Mouse (Mus musculus) cerebellum, adult 11 months (tissue): ENCODE measurements at regions not wholly inside any gene's neighbourhood (a gene's known extent, or its start where the extent isn't known, plus 50 kb on each side); places are given as distances from the start of the nearest gene placed in this dataset.
A peak's percentile ranks its signal among the peaks of the same experiment; 100 is the strongest.

Experiments
- DNase-seq: peaks from one replicate; pipeline ENCODE4 v3.0.0; 2022

GRCm38 (mm10) chr1:193750929-193751328 lies 380.8 kb upstream of the Camk1g start:
- peak; percentile 12 for DNase-seq

- peak; percentile 16 for DNase-seq
Measured at GRCm38 (mm10) chr1:193747426-193747960, 377.4 kb upstream of the Camk1g start.

GRCm38 (mm10) chr1:193742688-193743087 lies 372.6 kb upstream of the Camk1g start:
- no peak for DNase-seq

GRCm38 (mm10) chr1:193738821-193739220 lies 368.7 kb upstream of the Camk1g start:
- DNase-seq: no peak

GRCm38 (mm10) chr1:193735949-193736518 lies 365.9 kb upstream of the Camk1g start:
- no peak for DNase-seq

GRCm38 (mm10) chr1:193734014-193734763 lies 364.1 kb upstream of the Camk1g start:
- DNase-seq: no peak

GRCm38 (mm10) chr1:193733402-193733801 lies 363.3 kb upstream of the Camk1g start:
- DNase-seq: no peak

GRCm38 (mm10) chr1:193732113-193732512 lies 362.0 kb upstream of the Camk1g start:
- no peak for DNase-seq

- no peak for DNase-seq
Measured at GRCm38 (mm10) chr1:193721850-193722249, 351.8 kb upstream of the Camk1g start.

- no peak for DNase-seq
Measured at GRCm38 (mm10) chr1:193720420-193720851, 350.3 kb upstream of the Camk1g start.

- DNase-seq: no peak
Measured at GRCm38 (mm10) chr1:193715328-193715727, 345.2 kb upstream of the Camk1g start.

- no peak for DNase-seq
Measured at GRCm38 (mm10) chr1:193714631-193715030, 344.5 kb upstream of the Camk1g start.

- no peak for DNase-seq
Measured at GRCm38 (mm10) chr1:193705205-193705604, 335.1 kb upstream of the Camk1g start.

GRCm38 (mm10) chr1:193702707-193703419 lies 332.8 kb upstream of the Camk1g start:
- peak; percentile 46 for DNase-seq

- DNase-seq: peak; percentile 11
Measured at GRCm38 (mm10) chr1:193700217-193700616, 330.1 kb upstream of the Camk1g start.

GRCm38 (mm10) chr1:193698603-193699266 lies 328.6 kb upstream of the Camk1g start:
- DNase-seq: peak; percentile 79

GRCm38 (mm10) chr1:193697857-193698256 lies 327.8 kb upstream of the Camk1g start:
- no peak for DNase-seq

GRCm38 (mm10) chr1:193697001-193697400 lies 326.9 kb upstream of the Camk1g start:
- DNase-seq: no peak

GRCm38 (mm10) chr1:193692991-193693390 lies 322.9 kb upstream of the Camk1g start:
- DNase-seq: no peak

GRCm38 (mm10) chr1:193689601-193690000 lies 319.5 kb upstream of the Camk1g start:
- DNase-seq: no peak

- DNase-seq: no peak
Measured at GRCm38 (mm10) chr1:193682917-193683316, 312.8 kb upstream of the Camk1g start.

GRCm38 (mm10) chr1:193678448-193678847 lies 308.4 kb upstream of the Camk1g start:
- no peak for DNase-seq

- peak; percentile 10 for DNase-seq
Measured at GRCm38 (mm10) chr1:193673236-193673830, 303.2 kb upstream of the Camk1g start.
